Mouse (Mus musculus) heart, embryonic 13.5 days (tissue): Measurements from ENCODE around the gene Bet1l. TPM values are rescaled to one million over a fixed set of nuclear protein-coding genes. Genes with fewer than 3 reads are reported as not detected.

Experiments
- ATAC-seq: fragments of 200-750 bp; cut with Nextera tagmentation; 2 replicates; pipeline ENCODE4 v1.8.0; 2017; ENCODE audit warnings: moderate TSS enrichment; ENCODE audit not compliant: insufficient number of reproducible peaks, low FRiP score, low TSS enrichment; ENCODE audit errors: extremely low read depth
- H3K27ac ChIP-seq: fragments of 300-500 bp; sonication (generic); replicated peaks from 2 replicates; pipeline ENCODE4 v1.5.1; 2015; ENCODE audit warnings: moderate library complexity, mild to moderate bottlenecking, inconsistent platforms
- H3K27me3 ChIP-seq: fragments of 300-500 bp; sonication (generic); replicated peaks from 2 replicates; pipeline ENCODE4 v1.6.1; 2015; ENCODE audit warnings: mild to moderate bottlenecking, inconsistent platforms
- H3K36me3 ChIP-seq: fragments of 300-500 bp; sonication (generic); 2 replicates; pipeline ENCODE4 v1.6.1; 2015; ENCODE audit warnings: mild to moderate bottlenecking, inconsistent platforms
- H3K4me1 ChIP-seq: fragments of 300-500 bp; sonication (generic); 2 replicates; pipeline ENCODE4 v1.6.1; 2015; ENCODE audit warnings: inconsistent platforms
- H3K4me2 ChIP-seq: fragments of 300-500 bp; sonication (generic); 2 replicates; pipeline ENCODE4 v1.6.1; 2015; ENCODE audit warnings: inconsistent platforms, mild to moderate bottlenecking, moderate library complexity
- H3K4me3 ChIP-seq: fragments of 300-500 bp; sonication (generic); 2 replicates; pipeline ENCODE4 v1.5.1; 2015; ENCODE audit warnings: moderate library complexity, mild to moderate bottlenecking, inconsistent platforms
- H3K9ac ChIP-seq: fragments of 300-500 bp; sonication (generic); 2 replicates; pipeline ENCODE4 v1.6.1; 2015; ENCODE audit warnings: inconsistent platforms, mild to moderate bottlenecking, moderate library complexity
- H3K9me3 ChIP-seq: fragments of 300-500 bp; sonication (generic); 2 replicates; pipeline ENCODE4 v1.6.1; 2016; ENCODE audit warnings: inconsistent platforms
- WGBS: fragments of 180-500 bp; shearing (Covaris S2); methylation state at CpG from one replicate; pipeline ENCODE4 v1.1.7; 2015; ENCODE audit warnings: mixed read lengths; 5-methylcytosine and 5-hydroxymethylcytosine counted together
- polyA plus RNA-seq: library from polyadenylated mRNA; unstranded; fragments of >200 nt; fragmentation: Nextera tagmentation; extraction: Ambion mirVana; gene quantifications from 2 replicates; pipeline ENCODE4 v1.2.1, GENCODE M21; 2015

Bet1l gene
- polyA plus RNA-seq, 1 experiment from 2014 or later: 28.6 TPM

- under 1% methylated on average over 12 of the region's 12 CpGs for WGBS
- Histone ChIP-seq H3K27me3 (no peaks in the 10 kb centered on the region), H3K27ac (peak overlapping the region; percentile 93), H3K4me1 (peaks cover 27% of the 10 kb centered on the region), H3K9me3 (no peaks in the 10 kb centered on the region), H3K36me3 (peaks cover 42% of the 10 kb centered on the region), H3K4me3 (peak overlapping the region; percentile 89), H3K9ac (peak overlapping the region; percentile 90), H3K4me2 (peak overlapping the region; percentile 81)
- ATAC-seq: no peak
Measured at GRCm38 (mm10) chr7:140882469-140882803, 25.1 kb upstream of the Bet1l start.

GRCm38 (mm10) chr7:140881696-140882468, 24.5 kb upstream of the Bet1l start, which contains the start of the genes Psmd13 and Sirt3:
Gene Psmd13 (plus strand): TSS chr7:140881968.
Gene Sirt3 (minus strand): TSS chr7:140882309.
- H3K4me2 ChIP-seq: peak within 1 kb of the TSS; percentile 81
- WGBS: under 1% methylated on average over 59 of the region's 59 CpGs
- H3K9ac ChIP-seq: peak within 1 kb of the TSS; percentile 90
- peaks cover 27% of the 10 kb centered on the region for H3K4me1 ChIP-seq
- peak within 1 kb of the TSS; percentile 89 for H3K4me3 ChIP-seq
- peaks cover 42% of the 10 kb centered on the region for H3K36me3 ChIP-seq
- peak; percentile 91 for ATAC-seq
- H3K27ac ChIP-seq: peak within 1 kb of the TSS; percentile 93
- H3K9me3 ChIP-seq: no peaks in the 10 kb centered on the region
- no peaks in the 10 kb centered on the region for H3K27me3 ChIP-seq

- ATAC-seq: no peak
- WGBS: 15% methylated on average over 8 of the region's 8 CpGs
- peak overlapping the region; percentile 93 for H3K27ac ChIP-seq
- H3K9ac ChIP-seq: peak overlapping the region; percentile 90
- H3K27me3 ChIP-seq: no peaks in the 10 kb centered on the region
- peaks cover 43% of the 10 kb centered on the region for H3K36me3 ChIP-seq
- peak overlapping the region; percentile 81 for H3K4me2 ChIP-seq
- no peaks in the 10 kb centered on the region for H3K9me3 ChIP-seq
- peaks cover 27% of the 10 kb centered on the region for H3K4me1 ChIP-seq
- peak overlapping the region; percentile 89 for H3K4me3 ChIP-seq
Measured at GRCm38 (mm10) chr7:140880865-140881515, 23.6 kb upstream of the Bet1l start.

GRCm38 (mm10) chr7:140880419-140880818, 23.0 kb upstream of the Bet1l start:
- Histone ChIP-seq H3K36me3 (peaks cover 44% of the 10 kb centered on the region), H3K4me2 (peak overlapping the region; percentile 81), H3K4me1 (peaks cover 27% of the 10 kb centered on the region), H3K27me3 (no peaks in the 10 kb centered on the region), H3K27ac (0 out of 2 replicates have a peak overlapping the region, but pooled peaks have one; percentile 0), H3K9ac (peak overlapping the region; percentile 90), H3K4me3 (peak overlapping the region; percentile 89), H3K9me3 (no peaks in the 10 kb centered on the region)
- no peak for ATAC-seq
- WGBS: 84% methylated on average over 3 of the region's 3 CpGs

GRCm38 (mm10) chr7:140879355-140879754, 22.0 kb upstream of the Bet1l start:
- Histone ChIP-seq H3K36me3 (peaks cover 46% of the 10 kb centered on the region), H3K9me3 (no peaks in the 10 kb centered on the region), H3K9ac (peak overlapping the region; percentile 37; the same call in 1 of the 2 replicates), H3K27ac (no peak overlapping the region), H3K4me2 (no peak overlapping the region), H3K4me1 (peaks cover 27% of the 10 kb centered on the region), H3K4me3 (no peak overlapping the region), H3K27me3 (no peaks in the 10 kb centered on the region)
- 82% methylated on average over 7 of the region's 7 CpGs for WGBS
- ATAC-seq: no peak

GRCm38 (mm10) chr7:140877364-140877763, 20.0 kb upstream of the Bet1l start:
- Histone ChIP-seq H3K27ac (no peak overlapping the region), H3K36me3 (peaks cover 57% of the 10 kb centered on the region), H3K4me3 (no peak overlapping the region), H3K27me3 (no peaks in the 10 kb centered on the region), H3K9me3 (no peaks in the 10 kb centered on the region), H3K4me1 (peaks cover 19% of the 10 kb centered on the region), H3K9ac (no peak overlapping the region), H3K4me2 (no peak overlapping the region)
- WGBS: 73% methylated on average over 6 of the region's 6 CpGs
- no peak for ATAC-seq

GRCm38 (mm10) chr7:140874224-140874623, 16.8 kb upstream of the Bet1l start:
- H3K9me3 ChIP-seq: no peaks in the 10 kb centered on the region
- WGBS: 86% methylated on average over 4 of the region's 4 CpGs
- peaks cover under 1% of the 10 kb centered on the region; the same call in 1 of the 2 replicates for H3K4me1 ChIP-seq
- no peak overlapping the region for H3K9ac ChIP-seq
- no peak overlapping the region for H3K27ac ChIP-seq
- no peak overlapping the region for H3K4me3 ChIP-seq
- H3K36me3 ChIP-seq: peaks cover 81% of the 10 kb centered on the region
- no peak overlapping the region for H3K4me2 ChIP-seq
- H3K27me3 ChIP-seq: no peaks in the 10 kb centered on the region
- no peak for ATAC-seq

- Histone ChIP-seq H3K4me3 (no peak overlapping the region), H3K27me3 (no peaks in the 10 kb centered on the region), H3K27ac (no peak overlapping the region), H3K36me3 (peaks cover 92% of the 10 kb centered on the region), H3K4me1 (no peaks in the 10 kb centered on the region), H3K9ac (no peak overlapping the region), H3K4me2 (no peak overlapping the region), H3K9me3 (no peaks in the 10 kb centered on the region)
- ATAC-seq: no peak
- WGBS: 87% methylated on average over 12 of the region's 12 CpGs
Measured at GRCm38 (mm10) chr7:140864761-140865160, 7.4 kb upstream of the Bet1l start.

- ATAC-seq: no peak
- no peak overlapping the region for H3K4me3 ChIP-seq
- H3K36me3 ChIP-seq: peaks cover 73% of the 10 kb centered on the region
- H3K9me3 ChIP-seq: no peaks in the 10 kb centered on the region
- peaks cover 18% of the 10 kb centered on the region for H3K4me1 ChIP-seq
- no peaks in the 10 kb centered on the region for H3K27me3 ChIP-seq
- no peak overlapping the region for H3K4me2 ChIP-seq
- no peak overlapping the region for H3K27ac ChIP-seq
- 84% methylated on average over 5 of the region's 5 CpGs for WGBS
- H3K9ac ChIP-seq: no peak overlapping the region
Measured at GRCm38 (mm10) chr7:140860728-140861127, 3.4 kb upstream of the Bet1l start.

- H3K36me3 ChIP-seq: peaks cover 67% of the 10 kb centered on the region
Measured at GRCm38 (mm10) chr7:140859997-140860396, 2.6 kb upstream of the Bet1l start.

GRCm38 (mm10) chr7:140858746-140859145, 1.4 kb upstream of the Bet1l start:
- Histone ChIP-seq H3K27ac (no peak overlapping the region), H3K36me3 (peaks cover 66% of the 10 kb centered on the region), H3K9me3 (no peaks in the 10 kb centered on the region), H3K27me3 (no peaks in the 10 kb centered on the region), H3K9ac (peak overlapping the region; percentile 96), H3K4me2 (peak overlapping the region; percentile 96), H3K4me3 (peak overlapping the region; percentile 70), H3K4me1 (peaks cover 28% of the 10 kb centered on the region)
- 94% methylated on average over 8 of the region's 8 CpGs for WGBS
- no peak for ATAC-seq

More at GRCm38 (mm10) chr7:140859997-140860396, 2.6 kb upstream of the Bet1l start:
- H3K9ac ChIP-seq: no peak overlapping the region
- H3K27ac ChIP-seq: no peak overlapping the region
- 68% methylated on average over 6 of the region's 6 CpGs for WGBS
- no peak overlapping the region for H3K4me3 ChIP-seq
- ATAC-seq: no peak
- H3K4me1 ChIP-seq: peaks cover 25% of the 10 kb centered on the region
- H3K9me3 ChIP-seq: no peaks in the 10 kb centered on the region
- H3K4me2 ChIP-seq: no peak overlapping the region
- no peaks in the 10 kb centered on the region for H3K27me3 ChIP-seq
